Mouse (Mus musculus): ENCODE data around the gene Slc5a2.

Gene Slc5a2
- long read RNA-seq, experiment 1, result 0 reads
- long read RNA-seq, experiment 2, result 0 reads

GRCm38 (mm10) chr7:128265411-128265810, at the start of gene Slc5a2:
TSS of gene Slc5a2 (plus strand) at chr7:128265657.
- intact Hi-C loops (cut with DNase I), result no loop called here

GRCm38 (mm10) chr7:128219952-128220351, 45.5 kb upstream of the Slc5a2 start:
- intact Hi-C loops (cut with DNase I), result loop anchor here (10.0 kb wide), 1 partner anchor 205 kb away; no protein-coding TSS in a partner anchor

GRCm38 (mm10) chr7:128220936-128221335, 44.5 kb upstream of the Slc5a2 start:
- intact Hi-C loops (cut with DNase I), result no loop called here

GRCm38 (mm10) chr7:128231741-128232140, 33.7 kb upstream of the Slc5a2 start:
- intact Hi-C loops (cut with DNase I), result no loop called here

GRCm38 (mm10) chr7:128234796-128235195, 30.7 kb upstream of the Slc5a2 start:
- intact Hi-C loops (cut with DNase I), result no loop called here

GRCm38 (mm10) chr7:128235481-128235880, 30.0 kb upstream of the Slc5a2 start:
- intact Hi-C loops (cut with DNase I), result no loop called here

GRCm38 (mm10) chr7:128236426-128236825, 29.0 kb upstream of the Slc5a2 start:
- intact Hi-C loops (cut with DNase I), result no loop called here

- intact Hi-C loops (cut with DNase I), result no loop called here
Measured at GRCm38 (mm10) chr7:128236856-128237592, 28.4 kb upstream of the Slc5a2 start, which contains the start of gene Armc5. TSS of gene Armc5 (plus strand) at chr7:128237342.

GRCm38 (mm10) chr7:128237593-128237926, 27.9 kb upstream of the Slc5a2 start:
- intact Hi-C loops (cut with DNase I), result no loop called here

- intact Hi-C loops (cut with DNase I), result no loop called here
Measured at GRCm38 (mm10) chr7:128237927-128238778, 27.3 kb upstream of the Slc5a2 start, which contains the start of gene 9130023H24Rik. TSS of gene 9130023H24Rik (minus strand) at chr7:128238031.

GRCm38 (mm10) chr7:128238991-128239390, 26.5 kb upstream of the Slc5a2 start:
- intact Hi-C loops (cut with DNase I), result no loop called here

GRCm38 (mm10) chr7:128240131-128240784, 25.2 kb upstream of the Slc5a2 start:
- intact Hi-C loops (cut with DNase I), result no loop called here

- intact Hi-C loops (cut with DNase I), result no loop called here
Measured at GRCm38 (mm10) chr7:128242331-128242730, 23.1 kb upstream of the Slc5a2 start.

GRCm38 (mm10) chr7:128243921-128244320, 21.5 kb upstream of the Slc5a2 start:
- intact Hi-C loops (cut with DNase I), result no loop called here

GRCm38 (mm10) chr7:128244410-128245025, 20.9 kb upstream of the Slc5a2 start:
- intact Hi-C loops (cut with DNase I), result loop anchor here (5.0 kb wide), 1 partner anchor 48 kb away; no protein-coding TSS in a partner anchor

- intact Hi-C loops (cut with DNase I), result loop anchor here (5.0 kb wide), 1 partner anchor 47 kb away; no protein-coding TSS in a partner anchor
Measured at GRCm38 (mm10) chr7:128245547-128245946, 19.9 kb upstream of the Slc5a2 start.

GRCm38 (mm10) chr7:128246496-128247391, 18.7 kb upstream of the Slc5a2 start, which contains the start of gene Tgfb1i1:
TSS of gene Tgfb1i1 (plus strand) at chr7:128246812.
- intact Hi-C loops (cut with DNase I), result loop anchor here (1.0 to 5.0 kb wide), 2 partner anchors 46 to 99 kb away; no protein-coding TSS in a partner anchor

GRCm38 (mm10) chr7:128247443-128247842, 18.0 kb upstream of the Slc5a2 start:
- intact Hi-C loops (cut with DNase I), result loop anchor here (1.0 to 5.0 kb wide), 2 partner anchors 45 to 98 kb away; no protein-coding TSS in a partner anchor

Data from adrenal gland (tissue).